Mouse (Mus musculus) heart, embryonic 15.5 days (tissue): ENCODE measurements at regions not wholly inside any gene's neighbourhood (a gene's known extent, or its start where the extent isn't known, plus 50 kb on each side); places are given as distances from the start of the nearest gene placed in this dataset.
A peak's percentile ranks its signal among the peaks of the same experiment; 100 is the strongest.

Experiments used
- ATAC-seq: fragments of 200-750 bp; cut with Nextera tagmentation; replicated peaks from 2 replicates; pipeline ENCODE4 v1.8.0; 2017; ENCODE audit warnings: low read depth, moderate TSS enrichment; ENCODE audit not compliant: insufficient number of reproducible peaks, insufficient read depth, low FRiP score
- H3K27ac ChIP-seq: fragments of 300-500 bp; sonication (generic); 2 replicates; pipeline ENCODE4 v1.5.1; 2015; ENCODE audit warnings: mild to moderate bottlenecking, inconsistent platforms
- H3K27me3 ChIP-seq: fragments of 300-500 bp; sonication (generic); 2 replicates; pipeline ENCODE4 v1.6.1; 2015; ENCODE audit warnings: inconsistent platforms
- H3K36me3 ChIP-seq: fragments of 300-500 bp; sonication (generic); 2 replicates; pipeline ENCODE4 v1.6.1; 2015; ENCODE audit warnings: mild to moderate bottlenecking, inconsistent platforms
- H3K4me1 ChIP-seq: fragments of 300-500 bp; sonication (generic); replicated peaks from 2 replicates; pipeline ENCODE4 v1.6.1; 2015; ENCODE audit warnings: inconsistent platforms
- H3K4me2 ChIP-seq: fragments of 300-500 bp; sonication (generic); 2 replicates; pipeline ENCODE4 v1.6.1; 2015; ENCODE audit warnings: inconsistent platforms, mild to moderate bottlenecking, moderate library complexity
- H3K4me3 ChIP-seq: fragments of 300-500 bp; sonication (generic); 2 replicates; pipeline ENCODE4 v1.5.1; 2015; ENCODE audit warnings: mild to moderate bottlenecking, inconsistent platforms
- H3K9ac ChIP-seq: fragments of 300-500 bp; sonication (generic); 2 replicates; pipeline ENCODE4 v1.6.1; 2015; ENCODE audit warnings: mild to moderate bottlenecking, inconsistent platforms
- H3K9me3 ChIP-seq: fragments of 300-500 bp; sonication (generic); replicated peaks from 2 replicates; pipeline ENCODE4 v1.6.1; 2016; ENCODE audit warnings: inconsistent platforms
- WGBS: fragments of 180-500 bp; shearing (Covaris S2); methylation state at CpG from one replicate; pipeline ENCODE4 v1.1.7; 2015; ENCODE audit warnings: mixed read lengths; 5-methylcytosine and 5-hydroxymethylcytosine counted together

GRCm38 (mm10) chr3:137156250-137156975 is 184.5 kb upstream of the Emcn start:
- H3K4me1 ChIP-seq: peaks cover 6% of the 10 kb centered on the region; the same call in 1 of the 2 replicates
- no peak overlapping the region for H3K27ac ChIP-seq
- ATAC-seq: no peak
- no peak overlapping the region for H3K9ac ChIP-seq
- H3K9me3 ChIP-seq: no peaks in the 10 kb centered on the region
- H3K4me3 ChIP-seq: no peak overlapping the region
- H3K36me3 ChIP-seq: no peaks in the 10 kb centered on the region
- H3K4me2 ChIP-seq: peak overlapping the region; percentile 47
- WGBS: 48% methylated on average over 11 of the region's 11 CpGs
- no peaks in the 10 kb centered on the region for H3K27me3 ChIP-seq

DNA sequence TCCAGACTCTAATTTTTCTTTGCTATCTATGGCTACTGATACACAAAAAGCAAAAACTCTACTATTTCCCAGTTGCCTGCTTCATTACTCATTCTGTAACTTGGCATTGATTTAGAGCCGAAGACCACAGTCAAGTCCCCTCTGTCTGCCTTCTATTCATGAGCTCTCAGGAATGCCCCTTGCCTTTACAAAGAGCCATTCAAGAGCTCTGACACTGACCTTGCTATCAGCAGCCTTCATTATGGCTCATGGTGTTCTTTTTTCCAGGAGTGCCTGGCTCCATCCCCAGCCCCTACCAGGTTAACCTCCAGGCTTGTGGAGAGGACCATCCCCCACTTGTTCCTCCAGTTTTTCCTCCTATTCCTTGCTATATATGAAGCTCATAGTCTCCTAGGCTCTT is 151.8 kb upstream of the Emcn start:
- 41% methylated on average over 1 of the region's 1 CpGs for WGBS
- no peak for ATAC-seq
- no peaks in the 10 kb centered on the region for H3K9me3 ChIP-seq

DNA sequence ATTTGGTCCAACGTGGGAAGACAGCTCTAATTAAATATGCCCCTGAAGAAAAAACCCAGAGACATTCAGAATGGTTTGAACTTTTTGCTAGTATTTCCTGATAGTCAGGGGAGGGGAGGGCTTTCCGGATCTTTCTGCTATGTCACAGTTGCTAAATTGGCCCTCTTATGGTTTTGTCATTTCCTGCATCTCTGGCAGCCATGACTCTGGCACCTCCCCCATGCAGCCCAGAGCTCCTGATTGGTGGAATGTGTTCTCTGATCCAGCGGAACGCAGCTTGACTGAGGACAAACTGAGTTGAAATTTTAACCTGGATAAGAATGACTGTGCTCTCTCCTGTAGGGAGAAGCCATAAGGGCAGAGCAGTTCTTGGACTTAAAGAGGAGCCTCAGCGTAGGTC is 150.4 kb upstream of the Emcn start:
- no peaks in the 10 kb centered on the region for H3K4me1 ChIP-seq
- 66% methylated on average over 5 of the region's 5 CpGs for WGBS
- no peak overlapping the region for H3K27ac ChIP-seq
- H3K9me3 ChIP-seq: no peaks in the 10 kb centered on the region
- H3K4me3 ChIP-seq: no peak overlapping the region
- H3K36me3 ChIP-seq: no peaks in the 10 kb centered on the region
- no peak overlapping the region for H3K4me2 ChIP-seq
- H3K27me3 ChIP-seq: no peaks in the 10 kb centered on the region
- H3K9ac ChIP-seq: no peak overlapping the region
- no peak for ATAC-seq

More for the DNA sequence above, 151.8 kb upstream of the Emcn start:
- H3K27me3 ChIP-seq: no peaks in the 10 kb centered on the region
- no peak overlapping the region for H3K4me2 ChIP-seq
- H3K36me3 ChIP-seq: no peaks in the 10 kb centered on the region
- H3K4me3 ChIP-seq: no peak overlapping the region
- no peak overlapping the region for H3K9ac ChIP-seq
- H3K27ac ChIP-seq: no peak overlapping the region
- H3K4me1 ChIP-seq: no peaks in the 10 kb centered on the region

- H3K4me2 ChIP-seq: no peak overlapping the region
Measured at GRCm38 (mm10) chr3:137191009-137191408, 149.9 kb upstream of the Emcn start.

GRCm38 (mm10) chr3:137193873-137194272 is 147.0 kb upstream of the Emcn start:
- WGBS: 69% methylated on average over 1 of the region's 1 CpGs
- Histone ChIP-seq H3K4me3 (no peak overlapping the region), H3K27me3 (no peaks in the 10 kb centered on the region), H3K4me1 (no peaks in the 10 kb centered on the region), H3K9ac (no peak overlapping the region), H3K36me3 (no peaks in the 10 kb centered on the region), H3K9me3 (no peaks in the 10 kb centered on the region), H3K27ac (no peak overlapping the region), H3K4me2 (no peak overlapping the region)
- no peak for ATAC-seq

More at GRCm38 (mm10) chr3:137191009-137191408, 149.9 kb upstream of the Emcn start:
- Histone ChIP-seq H3K4me1 (no peaks in the 10 kb centered on the region), H3K27ac (no peak overlapping the region), H3K9ac (no peak overlapping the region), H3K9me3 (no peaks in the 10 kb centered on the region), H3K4me3 (no peak overlapping the region), H3K36me3 (no peaks in the 10 kb centered on the region), H3K27me3 (no peaks in the 10 kb centered on the region)
- 83% methylated on average over 4 of the region's 4 CpGs for WGBS
- no peak for ATAC-seq

DNA sequence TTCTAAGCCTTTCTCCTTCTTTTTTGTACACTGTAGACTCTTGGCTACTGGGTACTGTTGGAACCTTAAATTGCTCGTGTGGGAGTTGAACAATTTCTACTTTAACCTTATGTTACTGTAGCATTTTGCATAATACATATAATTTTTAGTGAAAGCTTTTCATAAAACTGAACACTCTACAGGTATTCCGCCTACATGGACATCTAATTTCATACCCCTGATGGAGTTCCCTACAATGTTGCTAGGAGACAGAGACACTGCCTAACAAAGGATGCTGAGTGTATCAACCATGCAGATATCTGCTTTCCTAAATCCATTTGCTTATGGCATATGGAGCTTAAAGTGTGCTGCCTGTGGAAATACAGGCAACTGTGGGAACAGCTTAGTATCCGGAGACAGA is 129.2 kb upstream of the Emcn start:
- no peak overlapping the region for H3K9ac ChIP-seq
- no peaks in the 10 kb centered on the region for H3K36me3 ChIP-seq
- no peak overlapping the region for H3K4me3 ChIP-seq
- no peak overlapping the region for H3K4me2 ChIP-seq
- no peak for ATAC-seq
- H3K27ac ChIP-seq: no peak overlapping the region
- H3K27me3 ChIP-seq: no peaks in the 10 kb centered on the region
- WGBS: 74% methylated on average over 3 of the region's 3 CpGs
- H3K9me3 ChIP-seq: no peaks in the 10 kb centered on the region
- no peaks in the 10 kb centered on the region for H3K4me1 ChIP-seq

DNA sequence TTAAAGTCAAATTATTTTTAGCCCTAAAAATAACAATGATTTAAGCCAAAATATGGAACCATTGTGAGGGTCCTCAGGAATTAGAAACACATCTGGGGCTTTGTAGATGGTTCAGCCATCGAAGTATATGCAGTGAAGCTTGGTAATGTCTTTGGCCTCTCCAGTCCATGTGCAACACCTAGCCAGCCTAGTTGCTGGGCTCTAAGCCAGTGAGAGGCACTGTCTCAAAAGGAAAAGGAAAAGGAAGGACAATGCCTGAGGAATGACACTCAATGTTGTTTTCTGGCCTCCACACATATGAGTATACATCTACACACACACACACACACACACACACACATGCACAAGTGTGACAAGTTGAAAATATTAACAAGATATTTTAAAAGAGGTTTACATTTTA is 124.8 kb upstream of the Emcn start:
- Histone ChIP-seq H3K27me3 (no peaks in the 10 kb centered on the region), H3K27ac (no peak overlapping the region), H3K9ac (no peak overlapping the region), H3K9me3 (no peaks in the 10 kb centered on the region), H3K4me3 (no peak overlapping the region), H3K4me2 (no peak overlapping the region), H3K4me1 (0 out of 2 replicates have a peak, but pooled peaks cover 3% of the 10 kb centered on the region), H3K36me3 (no peaks in the 10 kb centered on the region)
- ATAC-seq: no peak
- 75% methylated on average over 1 of the region's 1 CpGs for WGBS

- no peak for ATAC-seq
- Histone ChIP-seq H3K4me3 (no peak overlapping the region), H3K27ac (no peak overlapping the region)
Measured at GRCm38 (mm10) chr3:137217245-137217644, 123.6 kb upstream of the Emcn start.

DNA sequence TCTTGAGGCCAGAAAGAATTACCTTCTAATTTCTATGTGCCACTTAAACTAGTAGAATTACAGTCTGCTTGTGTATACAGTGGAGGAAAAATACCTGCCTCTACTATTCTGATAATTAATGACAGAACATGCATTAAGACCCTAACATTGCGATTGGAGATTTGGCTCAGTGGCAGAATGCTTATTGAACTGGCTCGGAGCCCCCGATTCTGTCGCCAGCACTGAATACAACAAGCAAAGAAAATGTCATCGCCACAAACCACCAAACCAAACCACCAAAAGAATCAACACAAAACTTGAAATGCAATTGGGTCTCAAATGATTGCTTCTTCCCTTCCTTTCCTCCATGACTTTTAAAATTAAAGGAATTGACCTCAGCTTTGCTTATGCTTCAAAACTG is 122.9 kb upstream of the Emcn start:
- ATAC-seq: no peak
- Histone ChIP-seq H3K4me1 (0 out of 2 replicates have a peak, but pooled peaks cover 3% of the 10 kb centered on the region), H3K4me2 (no peak overlapping the region), H3K9me3 (no peaks in the 10 kb centered on the region), H3K4me3 (no peak overlapping the region), H3K27me3 (no peaks in the 10 kb centered on the region), H3K36me3 (no peaks in the 10 kb centered on the region), H3K9ac (no peak overlapping the region), H3K27ac (no peak overlapping the region)
- 92% methylated on average over 5 of the region's 5 CpGs for WGBS

More at GRCm38 (mm10) chr3:137217245-137217644, 123.6 kb upstream of the Emcn start:
- H3K9me3 ChIP-seq: no peaks in the 10 kb centered on the region
- H3K9ac ChIP-seq: no peak overlapping the region
- H3K36me3 ChIP-seq: no peaks in the 10 kb centered on the region
- no peaks in the 10 kb centered on the region for H3K27me3 ChIP-seq
- 0 out of 2 replicates have a peak, but pooled peaks cover 3% of the 10 kb centered on the region for H3K4me1 ChIP-seq
- H3K4me2 ChIP-seq: no peak overlapping the region

GRCm38 (mm10) chr3:137226151-137226550 is 114.7 kb upstream of the Emcn start:
- H3K4me1 ChIP-seq: no peaks in the 10 kb centered on the region
- no peaks in the 10 kb centered on the region for H3K36me3 ChIP-seq
- H3K9ac ChIP-seq: no peak overlapping the region
- no peak overlapping the region for H3K4me3 ChIP-seq
- WGBS: 88% methylated on average over 1 of the region's 1 CpGs
- no peaks in the 10 kb centered on the region for H3K9me3 ChIP-seq
- no peaks in the 10 kb centered on the region for H3K27me3 ChIP-seq
- no peak for ATAC-seq
- H3K27ac ChIP-seq: no peak overlapping the region
- H3K4me2 ChIP-seq: no peak overlapping the region

GRCm38 (mm10) chr3:137227122-137227838 is 113.6 kb upstream of the Emcn start:
- no peak overlapping the region for H3K4me3 ChIP-seq
- H3K27me3 ChIP-seq: no peaks in the 10 kb centered on the region
- no peaks in the 10 kb centered on the region for H3K36me3 ChIP-seq
- ATAC-seq: no peak
- H3K9ac ChIP-seq: no peak overlapping the region
- no peaks in the 10 kb centered on the region for H3K9me3 ChIP-seq
- no peaks in the 10 kb centered on the region for H3K4me1 ChIP-seq
- H3K27ac ChIP-seq: no peak overlapping the region
- 67% methylated on average over 5 of the region's 5 CpGs for WGBS
- no peak overlapping the region for H3K4me2 ChIP-seq

GRCm38 (mm10) chr3:137228416-137228815 is 112.5 kb upstream of the Emcn start:
- no peak overlapping the region for H3K9ac ChIP-seq
- ATAC-seq: 0 out of 2 replicates have a peak, but pooled peaks have one; percentile 18
- no peak overlapping the region for H3K4me2 ChIP-seq
- H3K27ac ChIP-seq: no peak overlapping the region
- no peaks in the 10 kb centered on the region for H3K4me1 ChIP-seq
- WGBS: 69% methylated on average over 5 of the region's 5 CpGs
- H3K9me3 ChIP-seq: no peaks in the 10 kb centered on the region
- no peaks in the 10 kb centered on the region for H3K36me3 ChIP-seq
- H3K27me3 ChIP-seq: no peaks in the 10 kb centered on the region
- no peak overlapping the region for H3K4me3 ChIP-seq
